Mouse (Mus musculus) liver, adult 2 months (tissue): ENCODE measurements around the gene Tcea2.

Experiments used
- CTCF ChIP-seq: fragments of 200-500 bp; IDR thresholded peaks from 2 replicates; pipeline ENCODE4 v1.5.1; 2011; ENCODE audit warnings: low read depth, low read length, control low read depth
- POLR2A ChIP-seq: fragments of 200-500 bp; IDR thresholded peaks from 2 replicates; pipeline ENCODE4 v1.6.1; 2011; ENCODE audit warnings: low read length, control low read depth; ENCODE audit not compliant: insufficient read depth; ENCODE audit errors: extremely low read depth

- TF ChIP-seq CTCF (no peak), POLR2A (no peak)
Observed at GRCm38 (mm10) chr2:181691083-181691482, 11.0 kb downstream of the Tcea2 start.
